ENCODE assay signal across 8 mouse cellular contexts in the genomic region with DNA sequence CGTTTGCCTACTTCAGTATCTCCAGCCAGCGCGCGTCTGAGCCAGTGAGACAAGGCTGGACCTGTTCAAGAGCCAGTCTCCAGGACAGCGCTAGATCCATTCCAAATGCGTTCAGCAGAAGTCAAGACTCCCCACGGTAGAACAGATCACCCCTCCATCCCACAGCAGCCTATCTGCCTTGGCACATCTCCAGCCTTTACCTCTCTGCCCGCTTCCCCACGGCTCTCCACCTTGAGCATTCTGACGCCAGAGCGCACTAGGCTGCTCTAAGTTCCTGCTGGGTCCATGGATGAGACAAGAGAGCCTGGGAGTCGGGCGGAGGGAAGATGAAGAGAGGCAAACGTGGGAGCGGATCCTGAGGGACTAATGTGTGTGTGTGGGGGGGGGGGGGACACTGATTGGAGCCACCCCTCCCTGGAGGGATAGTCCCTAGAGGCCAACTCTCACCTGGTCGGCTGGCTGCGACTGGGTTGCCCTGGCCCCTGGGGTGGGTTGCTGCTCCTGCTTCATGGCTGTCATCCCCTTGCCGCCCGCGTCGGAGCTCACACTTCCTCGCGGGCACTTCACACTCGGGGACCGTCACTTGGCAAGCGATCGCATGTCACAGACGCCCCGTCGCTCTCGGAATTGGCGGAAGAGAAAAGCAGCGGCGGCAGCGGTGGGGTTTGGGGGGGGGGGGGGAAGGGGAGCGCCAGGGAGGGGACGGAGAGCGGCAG. TPM values are rescaled to one million over a fixed set of nuclear protein-coding genes. Genes with fewer than 3 reads are reported as not detected.
DNase-seq lines count a peak whose midpoint lies in the region; ATAC-seq lines count a peak whose summit lies in the region.

Dpp10 (minus strand) TSS at position 635 of the 716 bp plus-strand sequence.

- DNase-seq in kidney, adult 9 months = no peak
- DNase-seq in cerebellum, adult 9-10 months = peak; percentile 63
- DNase-seq in frontal cortex, postnatal 10 days (ENCODE audit: low spot score in 2 of 2) = peak; percentile 33 to 48
- peak; percentile 64 for DNase-seq in right cerebral cortex, adult 18-20 months
- DNase-seq in ovary, adult 18-20 months (ENCODE audit: low spot score) = no peak
- DNase-seq in urinary bladder, postnatal 36 days (ENCODE audit: low spot score in 2 of 2) = no peak

- H3K4me3 ChIP-seq in kidney, embryonic 16.5 days (ENCODE audit: low read length) = peak within 1 kb of the TSS; percentile 58
- H3K4me3 ChIP-seq in limb, embryonic 13.5 days = peak within 1 kb of the TSS; percentile 48

- peak; percentile 58 for ATAC-seq in kidney, embryonic 16.5 days (ENCODE audit: low FRiP score, low TSS enrichment)
- ATAC-seq in limb, embryonic 13.5 days (ENCODE audit: low FRiP score, low read depth) = 0 out of 2 replicates have a peak, but pooled peaks have one; percentile 22

- WGBS in kidney, embryonic 16.5 days = 1% methylated on average over 27 of the region's 38 CpGs
- WGBS in limb, embryonic 13.5 days = 4% methylated on average over 17 of the region's 38 CpGs

- H3K9ac ChIP-seq in kidney, embryonic 16.5 days (replicated peaks; ENCODE audit: low read length) = peak within 1 kb of the TSS; percentile 44; the same call in 1 of the 2 replicates
- peak within 1 kb of the TSS; percentile 56 for H3K9ac ChIP-seq in limb, embryonic 13.5 days

- peak within 1 kb of the TSS; percentile 95 for H3K4me2 ChIP-seq in kidney, embryonic 16.5 days (replicated peaks; ENCODE audit: low read depth, low read length)
- H3K4me2 ChIP-seq in limb, embryonic 13.5 days (replicated peaks) = peak within 1 kb of the TSS; percentile 89

- H3K9me3 ChIP-seq in kidney, embryonic 16.5 days (ENCODE audit: low read length) = no peaks in the 10 kb centered on the region
- no peaks in the 10 kb centered on the region for H3K9me3 ChIP-seq in limb, embryonic 13.5 days

- peaks cover 11% of the 10 kb centered on the region for H3K4me1 ChIP-seq in kidney, embryonic 16.5 days (ENCODE audit: insufficient read depth, low read length)
- peaks cover 10% of the 10 kb centered on the region for H3K4me1 ChIP-seq in limb, embryonic 13.5 days

- no peaks in the 10 kb centered on the region for H3K36me3 ChIP-seq in kidney, embryonic 16.5 days (ENCODE audit: insufficient read depth, low read length)
- no peaks in the 10 kb centered on the region for H3K36me3 ChIP-seq in limb, embryonic 13.5 days

- no peak within 1 kb of the TSS for H3K27ac ChIP-seq in kidney, embryonic 16.5 days (ENCODE audit: low read length)
- H3K27ac ChIP-seq in limb, embryonic 13.5 days = no peak within 1 kb of the TSS

- peaks cover 46% of the 10 kb centered on the region for H3K27me3 ChIP-seq in kidney, embryonic 16.5 days (ENCODE audit: insufficient read depth, low read length)
- H3K27me3 ChIP-seq in limb, embryonic 13.5 days = peaks cover 65% of the 10 kb centered on the region

RNA-seq across cellular contexts. Expression of gene Dpp10, which starts in this region (rescaled TPM):
- 0.58 and 0.94 TPM in 2 replicates for polyA plus RNA-seq in kidney, embryonic 16.5 days (2015; fragmentation: Nextera tagmentation; extraction: Ambion mirVana)
- 0.22 and 0.29 TPM in 2 replicates for polyA plus RNA-seq in limb, embryonic 13.5 days (2015; fragmentation: Nextera tagmentation; extraction: Ambion mirVana)

Comparison
In these comparisons a context has a peak if more than half of its experiments do, and no peak if none do; other contexts are left out.
1. Peak in ATAC-seq, H3K4me3 ChIP-seq, H3K9ac ChIP-seq and H3K4me2 ChIP-seq in kidney, embryonic 16.5 days; RNA of the gene not detected or under 1 TPM.
2. Peak in ATAC-seq, H3K4me3 ChIP-seq, H3K9ac ChIP-seq and H3K4me2 ChIP-seq in limb, embryonic 13.5 days; RNA of the gene not detected or under 1 TPM.
3. DNase-seq: peak in cerebellum, adult 9-10 months (single experiment), frontal cortex, postnatal 10 days (2 of 2) and right cerebral cortex, adult 18-20 months (single experiment); none in kidney, adult 9 months (single experiment), ovary, adult 18-20 months (single experiment) and urinary bladder, postnatal 36 days (0 of 2).